Mouse (Mus musculus): Measurements from ENCODE around the gene Tfap2a.

Tfap2a gene

GRCm38 (mm10) chr13:40738196-40738880, at the start of gene Tfap2a:
Tfap2a (minus strand) TSS chr13:40738376.
- DNase-seq: no peak

GRCm38 (mm10) chr13:40784202-40784771, 46.1 kb upstream of the Tfap2a start:
- DNase-seq: no peak

GRCm38 (mm10) chr13:40757995-40758394, 19.8 kb upstream of the Tfap2a start:
- no peak for DNase-seq

GRCm38 (mm10) chr13:40756356-40756755, 18.2 kb upstream of the Tfap2a start:
- DNase-seq: no peak

- no peak for DNase-seq
Observed at GRCm38 (mm10) chr13:40754091-40754490, 15.9 kb upstream of the Tfap2a start.

GRCm38 (mm10) chr13:40751889-40752288, 13.7 kb upstream of the Tfap2a start:
- no peak for DNase-seq

- no peak for DNase-seq
Observed at GRCm38 (mm10) chr13:40749603-40749905, 11.4 kb upstream of the Tfap2a start.

GRCm38 (mm10) chr13:40748785-40749602, 10.8 kb upstream of the Tfap2a start:
- DNase-seq: no peak

- DNase-seq: no peak
Observed at GRCm38 (mm10) chr13:40744111-40744805, 6.1 kb upstream of the Tfap2a start.

GRCm38 (mm10) chr13:40743221-40743620, 5.0 kb upstream of the Tfap2a start:
- DNase-seq: no peak

GRCm38 (mm10) chr13:40741841-40742550, 3.8 kb upstream of the Tfap2a start:
- DNase-seq: no peak

- no peak for DNase-seq
Observed at GRCm38 (mm10) chr13:40741436-40741835, 3.3 kb upstream of the Tfap2a start.

GRCm38 (mm10) chr13:40740727-40741360, 2.7 kb upstream of the Tfap2a start:
- DNase-seq: no peak

- DNase-seq: no peak
Observed at GRCm38 (mm10) chr13:40739901-40740300, 1.7 kb upstream of the Tfap2a start.

- DNase-seq: no peak
Observed at GRCm38 (mm10) chr13:40739121-40739650, 1.0 kb upstream of the Tfap2a start.

- DNase-seq: no peak
Observed at GRCm38 (mm10) chr13:40737761-40738160, 415 bp downstream of the Tfap2a start.

- no peak for DNase-seq
Observed at GRCm38 (mm10) chr13:40737099-40737498, 1.1 kb downstream of the Tfap2a start.

GRCm38 (mm10) chr13:40736107-40736780, 1.9 kb downstream of the Tfap2a start:
- no peak for DNase-seq

- DNase-seq: no peak
Observed at GRCm38 (mm10) chr13:40735416-40736106, 2.6 kb downstream of the Tfap2a start.

GRCm38 (mm10) chr13:40734316-40734965, 3.7 kb downstream of the Tfap2a start:
- no peak for DNase-seq

All from cerebellum, adult 9-11 months (tissue).